Mouse (Mus musculus) cerebellum, adult 2 months (tissue): ENCODE results near the gene Cog5.

ENCODE experiments used
- CTCF ChIP-seq: fragments of 200-500 bp; IDR thresholded peaks from 2 replicates; pipeline ENCODE4 v1.5.1; 2011; ENCODE audit warnings: low read depth, mild to moderate bottlenecking, control low read depth, low read length, moderate library complexity, borderline replicate concordance; ENCODE audit not compliant: insufficient read depth
- POLR2A ChIP-seq: fragments of 200-500 bp; IDR thresholded peaks from 2 replicates; pipeline ENCODE4 v1.6.1; 2011; ENCODE audit warnings: low read length, control low read depth, borderline replicate concordance; ENCODE audit not compliant: insufficient read depth

DNA sequence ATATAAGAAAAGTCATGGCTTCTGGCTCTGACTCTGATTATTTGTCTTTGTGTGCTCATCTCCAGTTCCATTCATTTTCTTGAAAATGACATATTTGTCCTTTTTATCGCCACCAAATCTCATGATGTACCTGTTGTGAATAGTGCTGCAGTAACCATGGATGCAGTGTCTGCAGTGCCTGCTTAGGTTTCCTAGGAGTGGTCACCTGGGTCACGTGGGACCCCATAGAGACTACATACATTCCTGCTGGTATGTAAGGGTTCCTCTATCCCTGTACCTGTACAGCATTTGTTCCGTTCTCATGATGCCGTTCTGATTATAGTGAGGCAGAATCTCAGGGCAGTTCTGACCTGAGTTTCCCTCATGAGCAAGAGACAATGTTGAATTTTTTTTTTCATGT, 95.2 kb downstream of the Cog5 start:
- TF ChIP-seq CTCF (no peak), POLR2A (no peak)
